Mouse (Mus musculus) urinary bladder, adult 2 months (tissue): Measurements from ENCODE around the gene Rasl10a. TPM values are rescaled to one million over a fixed set of nuclear protein-coding genes. Genes with fewer than 3 reads are reported as not detected.

Experiments
- DNase-seq: peaks from one replicate; pipeline ENCODE4 v3.0.0; 2022; ENCODE audit warnings: low spot score
- polyA plus RNA-seq: library from polyadenylated mRNA; depleted of rRNA; stranded (reverse); fragments of >200 nt; gene quantifications from 2 replicates; pipeline ENCODE4 v1.2.3, GENCODE M21; 2012; rRNA removed

Gene Rasl10a
- polyA plus RNA-seq = 2.0 and 3.6 TPM in 2 replicates

DNA sequence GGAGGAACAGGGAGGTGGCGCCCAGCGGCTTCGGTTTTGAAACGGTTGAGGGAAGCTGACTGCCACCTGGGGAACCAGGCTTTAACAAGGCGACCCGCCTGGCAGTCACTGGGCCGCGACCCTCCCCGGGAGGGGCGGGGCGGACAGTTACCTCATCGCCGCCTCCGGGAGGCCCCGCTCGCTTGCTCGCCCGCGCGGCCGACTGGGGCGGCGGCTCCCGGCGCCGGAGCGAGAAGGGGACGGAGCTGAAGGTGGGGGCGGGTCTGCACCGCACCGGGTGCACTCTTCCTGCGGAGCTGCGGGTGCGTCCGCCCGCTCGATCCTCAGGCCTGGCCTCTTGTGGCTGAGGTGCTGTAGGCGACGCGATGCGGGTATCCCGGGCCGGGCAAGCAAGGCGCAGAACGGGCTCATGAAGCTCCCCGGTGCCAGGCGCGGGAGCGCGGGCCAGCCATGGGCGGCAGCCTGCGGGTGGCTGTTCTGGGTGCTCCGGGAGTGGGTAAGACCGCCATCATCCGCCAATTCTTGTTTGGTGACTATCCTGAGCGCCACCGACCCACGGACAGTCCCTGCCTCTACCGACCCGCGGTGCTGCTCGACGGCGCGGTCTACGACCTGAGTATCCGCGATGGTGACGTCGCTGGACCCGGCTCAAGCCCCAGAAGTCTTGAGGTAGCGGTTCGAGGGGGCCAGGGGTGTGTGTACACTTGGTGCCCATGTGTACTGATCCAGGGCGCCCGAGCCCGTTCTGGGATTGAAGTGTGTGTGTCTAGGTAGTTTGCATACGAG is at the start of gene Rasl10a:
Gene Rasl10a (plus strand): TSS at position 273 of the 786 bp plus-strand sequence.
- no peak for DNase-seq

DNA sequence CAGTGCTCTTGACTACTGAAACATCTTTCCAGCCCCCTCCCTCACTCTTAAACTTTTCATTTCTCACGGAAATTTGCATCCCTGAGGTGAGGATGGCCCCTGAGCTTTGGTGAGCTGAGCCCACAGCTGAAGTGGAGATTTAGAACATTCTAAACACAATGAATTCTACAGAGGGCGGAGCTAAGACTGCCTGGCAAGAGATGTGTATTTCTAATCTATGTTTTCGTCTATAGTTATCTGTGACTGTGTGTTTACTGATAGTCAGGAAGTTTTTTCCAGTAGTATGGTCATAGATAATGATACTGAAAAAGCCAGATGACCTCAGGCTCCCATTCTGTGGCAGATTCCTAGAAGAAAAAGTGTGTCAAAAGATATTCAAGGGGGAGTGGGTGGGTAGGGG is 49.1 kb upstream of the Rasl10a start:
- DNase-seq = no peak

DNA sequence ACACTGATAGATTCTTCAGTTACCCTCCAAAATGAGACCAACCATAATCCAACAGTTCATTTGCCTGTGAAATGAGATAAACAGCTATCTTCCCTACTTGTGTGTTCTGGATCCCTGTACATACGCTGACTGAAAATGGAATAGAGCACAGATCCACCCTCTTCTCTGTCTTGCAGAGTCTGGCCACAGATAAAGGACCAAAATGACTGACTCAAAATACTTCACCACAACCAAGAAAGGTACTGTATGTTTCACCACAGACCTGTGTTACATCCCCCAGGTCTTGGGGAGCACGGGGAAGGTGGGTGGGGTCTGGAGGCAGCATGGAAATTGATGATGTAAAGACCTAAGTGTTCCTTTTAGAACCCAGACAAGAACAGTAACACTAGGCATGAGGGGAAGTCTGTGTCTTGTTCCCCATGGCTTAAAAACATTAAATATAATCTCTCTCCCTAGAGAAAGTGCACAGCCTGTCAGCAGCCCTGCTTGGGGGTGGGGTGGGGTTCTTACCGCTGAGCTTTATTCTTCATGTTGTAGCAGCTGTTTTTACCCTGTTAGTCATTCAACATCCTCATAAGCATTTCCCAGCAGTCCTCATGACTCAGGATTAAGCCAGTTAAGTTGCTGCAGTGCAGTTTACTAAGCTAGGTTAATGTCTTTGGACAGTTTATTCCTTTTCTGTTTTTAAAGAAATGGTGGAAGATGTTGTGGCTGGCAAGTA is 48.4 kb upstream of the Rasl10a start:
- DNase-seq = no peak

DNA sequence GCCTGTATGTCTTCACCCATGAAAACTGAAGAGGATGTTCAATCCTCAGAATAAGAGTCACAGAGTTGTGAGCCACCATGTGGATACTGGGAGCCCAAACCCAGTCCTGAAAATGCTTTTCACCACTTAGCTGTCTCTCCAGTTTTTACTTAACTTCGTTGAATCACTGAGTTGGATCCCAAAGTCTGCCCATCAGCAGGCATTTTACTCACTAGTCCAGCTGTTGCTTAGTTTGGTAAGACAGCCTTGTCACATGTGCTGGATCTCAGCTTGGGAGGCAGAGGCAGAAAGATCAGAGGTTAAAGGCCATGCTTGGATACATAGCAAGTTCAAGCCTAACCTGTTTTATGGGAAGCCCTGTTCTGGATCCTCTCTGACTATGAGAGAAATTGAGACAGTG is 47.7 kb upstream of the Rasl10a start:
- no peak for DNase-seq

DNA sequence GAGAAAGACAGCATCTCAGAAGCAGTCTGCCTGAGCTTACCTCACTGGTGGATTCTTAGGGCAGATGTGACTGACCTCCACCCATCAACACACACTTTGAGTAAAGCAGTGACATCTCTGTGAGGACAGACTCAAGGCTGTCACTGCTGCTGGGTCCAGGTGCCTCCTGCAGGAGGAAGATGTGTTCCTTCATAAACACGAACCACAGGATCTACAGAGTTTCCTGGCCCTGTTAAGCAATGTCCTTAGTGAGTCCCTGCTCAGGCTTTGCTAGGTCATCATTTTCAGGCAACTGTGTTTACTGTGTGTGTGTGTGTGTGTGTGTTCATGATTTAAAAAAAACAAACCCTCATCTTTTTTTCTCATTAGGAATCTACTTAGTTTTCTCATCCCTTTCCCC is 46.4 kb upstream of the Rasl10a start:
- no peak for DNase-seq

DNA sequence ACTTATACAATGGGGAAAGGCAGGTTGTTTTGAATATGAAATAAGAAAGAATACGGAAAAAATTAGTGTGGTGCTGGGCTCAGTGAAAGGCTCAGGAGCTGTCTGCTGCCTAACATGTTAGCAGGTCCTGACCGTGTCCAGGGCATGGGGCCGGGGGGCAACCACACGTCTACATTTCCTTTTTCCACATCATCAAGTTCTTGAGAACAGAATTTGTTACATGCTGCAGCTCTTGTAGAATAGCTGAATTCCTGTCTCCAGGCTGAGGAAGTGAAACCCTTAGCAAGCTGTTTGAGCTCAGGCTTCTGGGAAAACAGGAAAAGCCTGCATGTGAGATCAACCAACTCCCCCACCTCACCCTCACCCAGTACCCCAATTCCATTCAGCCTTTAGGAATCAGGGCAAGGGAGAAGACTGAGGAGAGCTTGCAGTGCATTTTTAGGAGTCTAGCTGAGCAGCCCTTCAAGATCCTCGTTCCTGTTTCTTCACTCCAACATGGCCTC is 45.7 kb upstream of the Rasl10a start:
- DNase-seq = no peak

DNA sequence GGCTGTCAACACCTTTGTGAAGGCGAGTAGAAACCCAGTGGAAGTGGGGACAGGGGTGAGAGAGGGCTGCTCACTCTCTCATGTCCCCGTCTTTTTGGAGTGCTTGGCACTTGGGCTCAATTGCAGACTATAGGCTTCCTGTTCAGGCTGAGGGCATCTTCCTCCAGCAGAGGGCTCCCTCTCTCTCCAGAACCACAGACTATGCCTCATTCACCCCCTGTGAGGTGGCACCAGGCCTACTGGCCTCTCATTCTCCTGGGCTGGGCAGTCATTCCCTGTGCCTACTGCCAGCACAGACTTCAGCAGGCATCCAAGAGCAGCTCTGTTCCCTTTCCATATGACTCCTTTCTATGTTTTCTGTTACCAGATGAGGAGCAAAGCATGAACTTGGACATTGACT is 42.2 kb upstream of the Rasl10a start:
- DNase-seq = no peak

DNA sequence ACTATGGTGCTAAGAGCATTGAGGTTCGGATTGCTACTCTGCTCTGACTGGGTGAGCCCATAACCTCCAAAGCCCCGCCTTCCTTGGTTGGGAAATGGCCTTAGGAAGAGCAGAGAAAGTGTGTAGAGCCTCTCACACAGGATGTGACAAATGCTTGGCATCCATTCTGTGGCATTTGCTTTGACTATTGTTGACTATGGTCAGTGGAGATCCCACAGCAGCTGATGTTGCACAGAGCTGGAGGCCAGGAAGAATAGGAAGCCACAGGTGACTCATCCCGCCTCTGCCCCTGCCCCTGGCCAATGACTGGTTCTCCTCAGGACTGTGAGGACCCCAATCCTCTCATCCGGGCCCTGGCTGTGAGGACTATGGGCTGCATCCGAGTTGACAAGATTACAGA is 41.6 kb upstream of the Rasl10a start:
- DNase-seq = no peak

DNA sequence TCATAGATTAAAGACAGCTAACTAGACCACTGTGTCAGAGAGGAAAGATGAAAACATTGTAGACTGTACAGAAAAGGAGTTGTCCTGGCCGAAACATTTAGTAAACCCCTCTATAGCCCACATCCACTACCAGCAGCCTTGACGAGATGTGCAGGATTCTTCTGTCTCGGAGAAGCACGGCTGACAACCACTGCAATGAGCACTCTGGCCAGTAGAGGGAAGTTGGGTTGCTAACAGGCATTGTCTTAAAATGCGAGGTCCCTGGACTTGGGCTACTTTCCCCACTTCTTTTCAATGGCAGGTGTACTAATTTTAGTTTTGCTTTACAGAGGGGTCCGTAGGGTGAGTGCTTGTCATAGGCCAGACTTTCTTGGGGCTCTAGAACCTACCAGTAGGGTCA is 40.4 kb upstream of the Rasl10a start:
- DNase-seq = no peak

DNA sequence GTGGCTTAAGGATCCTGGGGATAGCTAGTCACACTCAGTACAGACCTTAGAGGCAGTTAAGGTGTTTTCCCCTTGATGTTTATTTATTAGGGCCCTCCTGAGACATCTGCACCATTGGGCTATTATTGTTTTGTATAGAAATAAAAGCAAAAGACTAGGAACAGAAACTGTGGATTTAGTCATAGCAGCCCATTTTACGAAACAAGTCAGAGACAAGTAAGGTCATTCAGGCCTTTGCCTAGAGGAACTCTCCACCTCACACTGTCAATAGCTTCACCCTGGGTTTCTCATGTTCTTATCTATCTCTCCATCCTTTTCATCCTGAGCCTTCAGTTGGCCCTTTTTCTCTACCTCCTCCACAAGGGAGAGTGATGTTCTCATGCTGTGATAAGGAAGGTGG is 32.8 kb upstream of the Rasl10a start:
- DNase-seq = no peak

DNA sequence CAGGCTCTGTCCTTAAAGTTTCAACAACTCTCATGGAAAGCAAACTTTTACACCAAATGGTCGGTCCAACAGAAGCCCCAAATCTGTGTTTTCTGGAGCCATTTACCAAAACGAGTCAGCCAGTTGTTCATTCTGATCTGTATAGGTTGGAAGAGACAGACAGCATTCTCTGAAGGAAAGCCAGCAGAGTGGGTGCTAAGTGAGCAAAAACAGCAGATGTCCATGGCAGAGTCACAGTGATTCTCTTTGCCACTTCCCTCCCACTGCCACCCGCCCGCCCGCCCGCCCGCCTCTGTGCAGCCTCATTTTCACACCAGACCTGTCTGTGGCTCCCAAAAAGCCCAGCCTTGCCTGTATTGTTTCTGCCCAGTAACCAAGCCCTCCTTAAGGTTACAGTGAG is 29.7 kb upstream of the Rasl10a start:
- no peak for DNase-seq

DNA sequence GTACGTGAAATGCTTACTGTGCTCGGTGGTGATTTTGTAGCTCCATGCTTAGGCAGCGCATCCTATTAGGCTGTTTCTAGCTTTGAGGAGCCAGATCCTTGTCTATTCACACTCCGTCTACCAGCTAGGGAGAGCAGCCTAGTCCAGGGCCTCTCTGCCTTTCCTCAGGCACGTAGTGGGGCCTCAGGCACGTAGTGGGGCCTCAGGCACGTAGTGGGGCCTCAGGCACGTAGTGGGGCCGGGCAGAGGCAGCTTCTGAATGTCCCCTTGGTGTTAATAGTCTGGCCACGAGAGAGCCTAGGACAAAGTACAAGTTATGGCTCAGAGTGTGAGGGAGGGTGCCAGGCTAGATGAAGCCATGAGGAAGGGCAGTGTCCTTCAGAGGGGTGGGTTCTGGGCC is 25.2 kb upstream of the Rasl10a start:
- no peak for DNase-seq

DNA sequence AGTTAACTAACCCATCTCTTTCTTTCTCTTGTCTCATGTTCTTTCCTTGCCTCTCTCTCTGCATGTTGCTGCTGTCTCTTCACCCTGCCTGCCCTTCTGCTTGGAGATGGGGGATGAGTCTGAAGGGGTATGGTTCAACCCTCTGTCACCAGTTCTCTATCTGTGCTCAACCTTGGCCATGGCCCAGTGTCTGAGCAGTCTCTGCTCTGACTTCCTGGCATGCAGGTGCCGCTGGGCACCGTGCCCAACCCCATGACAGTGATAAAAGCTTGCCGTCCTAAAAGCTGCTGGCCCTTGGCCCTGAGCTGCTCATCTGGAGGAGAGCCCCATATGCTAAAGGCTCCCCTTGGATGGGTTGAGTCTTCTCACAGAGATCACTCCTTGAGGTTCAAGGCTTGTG is 24.8 kb upstream of the Rasl10a start:
- no peak for DNase-seq

DNA sequence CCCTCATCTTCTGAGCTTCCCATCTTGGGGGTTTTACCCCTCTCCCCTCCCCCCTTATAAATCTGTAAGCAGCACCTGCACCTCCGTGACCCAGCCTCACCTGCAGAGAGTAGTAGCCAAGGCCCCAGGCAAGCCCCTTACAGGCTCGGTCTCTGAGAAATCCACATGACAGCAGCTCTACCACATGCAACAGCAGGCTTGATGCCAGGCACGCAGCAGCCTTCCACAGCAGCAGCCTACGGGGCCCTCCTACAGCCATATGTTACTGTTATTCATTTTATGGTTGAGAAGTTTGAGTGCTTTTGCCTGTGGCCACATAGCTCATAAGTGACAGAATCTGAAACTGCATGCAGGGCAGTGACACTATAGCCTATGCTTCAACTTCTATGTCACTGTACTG is 22.5 kb upstream of the Rasl10a start:
- DNase-seq = no peak

DNA sequence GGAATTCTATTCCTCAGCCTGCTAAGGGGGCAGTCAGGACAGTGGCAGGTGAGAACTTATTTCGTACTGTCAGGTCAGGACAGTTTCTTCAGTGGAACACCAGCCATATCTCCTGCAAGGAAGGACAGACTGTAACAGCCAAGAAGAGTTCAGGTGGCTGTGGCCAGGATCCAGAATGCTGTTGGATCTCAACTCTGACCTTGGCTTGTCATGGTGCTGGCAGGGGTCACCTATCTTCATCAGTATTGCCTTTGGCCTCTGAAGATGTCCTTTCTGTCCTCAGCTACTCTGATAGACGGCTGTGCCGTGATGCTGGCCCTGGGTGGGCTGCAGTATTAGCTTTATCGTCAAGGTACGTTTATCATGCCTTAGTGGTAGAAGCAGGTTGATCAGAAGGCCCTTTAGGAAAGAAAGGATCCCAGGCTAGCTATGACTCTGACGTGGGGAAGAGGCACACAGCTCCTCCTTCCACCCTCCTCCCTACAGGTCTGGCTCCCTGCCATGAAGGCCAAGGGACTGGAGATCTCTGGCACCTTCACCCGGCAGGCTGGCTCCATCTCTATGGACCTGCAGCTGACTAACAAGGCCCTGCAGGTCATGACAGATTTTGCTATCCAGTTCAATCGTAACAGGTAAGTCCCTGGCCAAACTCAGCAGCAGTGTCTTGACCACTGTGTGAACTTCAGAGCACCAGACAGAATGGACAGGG is 20.6 kb upstream of the Rasl10a start:
- DNase-seq = no peak

DNA sequence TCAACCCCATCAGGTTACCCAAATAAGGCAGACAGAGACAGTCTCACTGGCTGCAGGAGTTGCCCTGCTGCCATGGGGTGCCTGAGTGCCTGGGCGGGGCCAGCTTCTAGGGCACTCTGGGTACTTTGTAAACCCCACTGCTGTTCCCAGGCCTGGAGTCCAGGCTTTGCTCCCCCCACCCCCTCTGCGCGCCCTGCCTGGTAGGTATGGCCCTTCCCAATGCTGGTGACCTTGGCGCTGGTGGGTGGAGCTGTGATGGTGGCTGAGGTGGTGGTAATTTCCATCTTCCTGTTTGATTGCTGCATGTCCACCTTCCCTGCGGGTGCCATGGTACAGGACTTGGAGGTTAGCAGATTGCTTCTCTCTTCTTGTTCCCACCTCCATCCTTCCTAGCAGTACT is 17.3 kb upstream of the Rasl10a start:
- no peak for DNase-seq

DNA sequence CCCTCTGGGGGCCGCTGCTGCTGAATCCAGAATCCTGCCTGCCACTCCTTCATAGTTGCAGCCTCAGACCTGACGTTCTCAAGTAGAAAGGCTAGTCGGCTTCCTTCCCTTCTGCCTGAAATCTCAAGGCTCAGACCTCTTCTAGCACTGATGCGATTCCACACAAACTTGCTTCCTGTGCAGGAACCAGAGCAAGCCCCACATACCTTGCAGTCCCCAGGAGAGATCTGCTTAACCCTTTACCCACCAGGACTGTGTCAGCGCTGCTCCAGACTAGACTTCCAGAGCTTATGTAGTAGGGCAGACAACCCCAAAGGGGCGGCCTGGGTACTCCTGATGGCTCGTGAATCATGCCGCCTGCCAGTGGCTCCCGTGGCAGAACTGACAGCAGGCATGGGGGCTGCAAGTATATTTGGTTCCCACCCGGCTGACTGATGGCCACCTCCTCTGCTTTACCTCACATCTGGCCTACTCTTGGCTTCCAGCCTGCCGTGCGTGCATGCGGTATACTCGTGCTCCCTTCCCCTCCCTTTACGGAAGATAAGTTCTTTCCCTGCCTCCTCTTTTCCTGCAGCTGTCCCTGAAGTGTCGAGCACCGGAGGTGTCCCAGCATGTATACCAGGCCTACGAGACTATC is 16.7 kb upstream of the Rasl10a start:
- no peak for DNase-seq

DNA sequence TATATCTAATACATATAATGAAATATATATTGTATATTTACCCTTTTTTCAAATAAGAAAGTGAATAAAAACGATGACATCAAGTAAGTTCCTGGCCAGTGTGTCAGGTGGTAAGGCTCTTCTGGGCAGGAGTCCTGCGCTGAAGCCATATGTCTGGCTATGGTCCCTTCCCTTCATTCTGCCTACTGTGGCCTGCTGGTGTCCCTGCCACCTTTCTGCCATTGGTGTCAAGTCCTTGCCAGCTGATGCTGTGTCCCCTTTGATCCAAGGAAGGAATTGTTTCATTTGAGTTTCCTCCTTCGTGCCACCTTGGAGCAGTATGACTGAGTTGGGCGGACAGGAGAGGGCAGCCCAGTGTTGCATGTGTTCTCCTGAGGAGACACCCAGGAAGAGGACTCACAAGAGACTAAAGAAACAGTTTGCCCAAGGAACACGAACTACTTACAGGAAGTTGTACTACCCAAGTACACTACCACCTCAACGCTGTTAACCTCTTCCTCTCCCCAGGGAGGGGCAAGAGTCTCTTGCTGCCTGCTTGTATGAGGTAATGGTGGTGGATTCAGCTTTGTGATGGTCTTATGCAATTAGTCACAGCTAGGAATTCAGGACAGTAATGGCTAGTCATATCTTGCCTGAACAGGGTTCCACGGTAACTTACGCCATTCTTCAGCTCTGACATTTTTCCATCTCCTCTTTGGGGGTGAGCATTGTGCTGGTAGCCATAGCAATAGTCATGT is 15.1 kb upstream of the Rasl10a start:
- no peak for DNase-seq

DNA sequence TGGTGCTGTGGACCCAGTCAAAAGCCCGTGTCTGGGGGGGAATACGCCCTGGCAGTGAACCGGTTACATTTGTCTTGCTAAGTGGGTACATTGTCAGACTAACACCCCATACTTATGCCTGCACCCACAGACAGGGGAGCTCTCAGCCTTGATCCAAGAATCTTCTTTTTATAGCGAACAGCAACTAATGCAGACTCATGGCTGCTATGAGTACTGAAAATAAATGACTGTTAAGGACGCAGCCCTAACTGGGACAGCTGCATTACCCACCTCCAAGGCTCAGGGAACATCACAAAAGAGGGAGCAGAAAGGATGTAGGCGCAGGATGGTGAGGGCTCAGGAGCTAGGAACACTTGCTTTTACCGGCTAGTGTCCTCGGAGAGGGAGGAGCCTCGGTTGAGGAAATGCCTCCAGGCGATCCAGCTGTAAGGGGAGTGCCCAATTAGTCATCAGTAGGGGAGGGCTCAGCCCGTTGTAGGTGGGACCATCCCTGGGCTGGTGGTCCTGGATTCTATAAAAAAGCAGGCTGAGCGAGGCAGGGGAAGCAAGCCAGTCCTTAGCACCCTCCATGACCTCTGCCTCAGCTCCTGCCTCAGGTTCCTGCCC is 11.5 kb upstream of the Rasl10a start:
- no peak for DNase-seq

DNA sequence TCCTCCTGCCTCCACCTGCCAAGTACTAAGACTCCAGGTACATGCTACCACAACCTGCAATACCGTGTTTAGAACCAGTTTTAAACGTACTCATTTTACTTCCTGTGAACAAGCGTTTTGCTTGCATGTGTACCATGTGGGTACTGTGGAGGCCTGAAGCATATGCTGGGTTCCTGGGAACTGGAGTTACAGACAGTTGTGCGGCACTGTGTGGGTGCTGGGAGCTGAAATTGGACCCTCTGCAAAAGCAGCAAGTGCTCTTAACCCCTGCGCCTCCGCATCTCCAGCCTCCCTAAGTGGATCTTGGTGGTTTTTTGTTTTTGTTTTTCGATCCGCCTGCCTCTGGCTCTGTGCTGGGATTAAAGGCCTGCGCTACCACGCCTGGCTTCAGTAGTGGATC is 6.3 kb upstream of the Rasl10a start:
- DNase-seq = no peak
